Mouse (Mus musculus): ENCODE measurements around the gene Fam189b. TPM values are rescaled to one million over a fixed set of nuclear protein-coding genes. Genes with fewer than 3 reads are reported as not detected.

The Fam189b gene
- polyA plus RNA-seq, 1 experiment from 2014 or later: 35.4 TPM

- peak; percentile 96 for ATAC-seq
- Histone ChIP-seq H3K27ac (ENCODE audit: low read depth, low read length) (peak overlapping the region; percentile 80), H3K9me3 (ENCODE audit: control insufficient read depth, low read length) (no peaks in the 10 kb centered on the region), H3K9ac (ENCODE audit: low read depth, low read length) (peak overlapping the region; percentile 70), H3K36me3 (ENCODE audit: control insufficient read depth, insufficient read depth, low read length) (no peaks in the 10 kb centered on the region), H3K27me3 (replicated peaks; ENCODE audit: control insufficient read depth, insufficient read depth, low read length) (no peaks in the 10 kb centered on the region), H3K4me3 (ENCODE audit: low read length) (peak overlapping the region; percentile 43), H3K4me2 (ENCODE audit: low read length) (peak overlapping the region; percentile 77), H3K4me1 (ENCODE audit: control insufficient read depth, insufficient read depth, low read depth, low read length) (peaks cover 7% of the 10 kb centered on the region)
- 11% methylated on average over 33 of the region's 33 CpGs for WGBS
Measured at GRCm38 (mm10) chr3:89195979-89196877, 13.3 kb downstream of the Fam189b start.

GRCm38 (mm10) chr3:89199839-89200238 lies 16.9 kb downstream of the Fam189b start:
- ATAC-seq: no peak
- WGBS: 75% methylated on average over 3 of the region's 3 CpGs

GRCm38 (mm10) chr3:89202253-89203141 lies 19.6 kb downstream of the Fam189b start, which contains the start of gene Gba:
Gba (plus strand) TSS chr3:89202928.
- peak within 1 kb of the TSS; percentile 87 for H3K4me2 ChIP-seq (ENCODE audit: low read length)
- H3K4me3 ChIP-seq (ENCODE audit: low read length): peak within 1 kb of the TSS; percentile 59
- H3K4me1 ChIP-seq (ENCODE audit: control insufficient read depth, insufficient read depth, low read depth, low read length): peaks cover 5% of the 10 kb centered on the region
- peak within 1 kb of the TSS; percentile 67 for H3K9ac ChIP-seq (ENCODE audit: low read depth, low read length)
- peak within 1 kb of the TSS; percentile 10; the same call in 1 of the 2 replicates for H3K27ac ChIP-seq (ENCODE audit: low read depth, low read length)
- 25% methylated on average over 13 of the region's 13 CpGs for WGBS
- ATAC-seq: peak; percentile 89
- H3K36me3 ChIP-seq (ENCODE audit: control insufficient read depth, insufficient read depth, low read length): peaks cover 13% of the 10 kb centered on the region; the same call in 1 of the 2 replicates
- no peaks in the 10 kb centered on the region for H3K27me3 ChIP-seq (replicated peaks; ENCODE audit: control insufficient read depth, insufficient read depth, low read length)
- no peaks in the 10 kb centered on the region for H3K9me3 ChIP-seq (ENCODE audit: control insufficient read depth, low read length)

More at GRCm38 (mm10) chr3:89199839-89200238, 16.9 kb downstream of the Fam189b start:
- no peak overlapping the region for H3K9ac ChIP-seq (ENCODE audit: low read depth, low read length)
- no peaks in the 10 kb centered on the region for H3K36me3 ChIP-seq (ENCODE audit: control insufficient read depth, insufficient read depth, low read length)
- H3K27ac ChIP-seq (ENCODE audit: low read depth, low read length): no peak overlapping the region
- no peak overlapping the region for H3K4me2 ChIP-seq (ENCODE audit: low read length)
- peaks cover 11% of the 10 kb centered on the region for H3K4me1 ChIP-seq (ENCODE audit: control insufficient read depth, insufficient read depth, low read depth, low read length)
- no peak overlapping the region for H3K4me3 ChIP-seq (ENCODE audit: low read length)
- no peaks in the 10 kb centered on the region for H3K9me3 ChIP-seq (ENCODE audit: control insufficient read depth, low read length)
- H3K27me3 ChIP-seq (replicated peaks; ENCODE audit: control insufficient read depth, insufficient read depth, low read length): no peaks in the 10 kb centered on the region

GRCm38 (mm10) chr3:89203142-89203514 lies 20.2 kb downstream of the Fam189b start:
- Histone ChIP-seq H3K4me1 (ENCODE audit: control insufficient read depth, insufficient read depth, low read depth, low read length) (peaks cover 5% of the 10 kb centered on the region), H3K9me3 (ENCODE audit: control insufficient read depth, low read length) (no peaks in the 10 kb centered on the region), H3K27ac (ENCODE audit: low read depth, low read length) (peak overlapping the region; percentile 3; the same call in 1 of the 2 replicates), H3K4me2 (ENCODE audit: low read length) (peak overlapping the region; percentile 87), H3K27me3 (replicated peaks; ENCODE audit: control insufficient read depth, insufficient read depth, low read length) (no peaks in the 10 kb centered on the region), H3K4me3 (ENCODE audit: low read length) (peak overlapping the region; percentile 59), H3K36me3 (ENCODE audit: control insufficient read depth, insufficient read depth, low read length) (peaks cover 20% of the 10 kb centered on the region), H3K9ac (ENCODE audit: low read depth, low read length) (peak overlapping the region; percentile 67)
- 36% methylated on average over 5 of the region's 5 CpGs for WGBS
- ATAC-seq: peak; percentile 28

- Histone ChIP-seq H3K4me2 (ENCODE audit: low read length) (no peak overlapping the region), H3K27ac (ENCODE audit: low read depth, low read length) (no peak overlapping the region), H3K27me3 (replicated peaks; ENCODE audit: control insufficient read depth, insufficient read depth, low read length) (no peaks in the 10 kb centered on the region), H3K9me3 (ENCODE audit: control insufficient read depth, low read length) (no peaks in the 10 kb centered on the region), H3K36me3 (ENCODE audit: control insufficient read depth, insufficient read depth, low read length) (peaks cover 38% of the 10 kb centered on the region), H3K4me3 (ENCODE audit: low read length) (no peak overlapping the region), H3K4me1 (ENCODE audit: control insufficient read depth, insufficient read depth, low read depth, low read length) (peaks cover 5% of the 10 kb centered on the region), H3K9ac (ENCODE audit: low read depth, low read length) (no peak overlapping the region)
- ATAC-seq: no peak
- WGBS: 97% methylated on average over 7 of the region's 7 CpGs
Measured at GRCm38 (mm10) chr3:89206079-89206478, 23.1 kb downstream of the Fam189b start.

GRCm38 (mm10) chr3:89206695-89207094 lies 23.8 kb downstream of the Fam189b start:
- H3K9me3 ChIP-seq (ENCODE audit: control insufficient read depth, low read length): no peaks in the 10 kb centered on the region
- no peak overlapping the region for H3K27ac ChIP-seq (ENCODE audit: low read depth, low read length)
- ATAC-seq: no peak
- H3K27me3 ChIP-seq (replicated peaks; ENCODE audit: control insufficient read depth, insufficient read depth, low read length): no peaks in the 10 kb centered on the region
- no peak overlapping the region for H3K4me3 ChIP-seq (ENCODE audit: low read length)
- peaks cover 38% of the 10 kb centered on the region for H3K36me3 ChIP-seq (ENCODE audit: control insufficient read depth, insufficient read depth, low read length)
- no peak overlapping the region for H3K4me2 ChIP-seq (ENCODE audit: low read length)
- 96% methylated on average over 2 of the region's 2 CpGs for WGBS
- H3K4me1 ChIP-seq (ENCODE audit: control insufficient read depth, insufficient read depth, low read depth, low read length): peaks cover 5% of the 10 kb centered on the region
- no peak overlapping the region for H3K9ac ChIP-seq (ENCODE audit: low read depth, low read length)

- H3K4me3 ChIP-seq (ENCODE audit: low read length): no peak overlapping the region
- no peak overlapping the region for H3K4me2 ChIP-seq (ENCODE audit: low read length)
- H3K4me1 ChIP-seq (ENCODE audit: control insufficient read depth, insufficient read depth, low read depth, low read length): peaks cover 12% of the 10 kb centered on the region
- no peaks in the 10 kb centered on the region for H3K9me3 ChIP-seq (ENCODE audit: control insufficient read depth, low read length)
- no peak overlapping the region for H3K9ac ChIP-seq (ENCODE audit: low read depth, low read length)
- H3K36me3 ChIP-seq (ENCODE audit: control insufficient read depth, insufficient read depth, low read length): peaks cover 38% of the 10 kb centered on the region
- H3K27ac ChIP-seq (ENCODE audit: low read depth, low read length): no peak overlapping the region
- 89% methylated on average over 13 of the region's 13 CpGs for WGBS
- H3K27me3 ChIP-seq (replicated peaks; ENCODE audit: control insufficient read depth, insufficient read depth, low read length): no peaks in the 10 kb centered on the region
- no peak for ATAC-seq
Measured at GRCm38 (mm10) chr3:89208075-89208657, 25.2 kb downstream of the Fam189b start.

GRCm38 (mm10) chr3:89208736-89209135 lies 25.8 kb downstream of the Fam189b start:
- Histone ChIP-seq H3K27ac (ENCODE audit: low read depth, low read length) (no peak overlapping the region), H3K9ac (ENCODE audit: low read depth, low read length) (no peak overlapping the region), H3K4me3 (ENCODE audit: low read length) (no peak overlapping the region), H3K36me3 (ENCODE audit: control insufficient read depth, insufficient read depth, low read length) (peaks cover 38% of the 10 kb centered on the region), H3K9me3 (ENCODE audit: control insufficient read depth, low read length) (no peaks in the 10 kb centered on the region), H3K4me2 (ENCODE audit: low read length) (no peak overlapping the region), H3K4me1 (ENCODE audit: control insufficient read depth, insufficient read depth, low read depth, low read length) (peaks cover 9% of the 10 kb centered on the region), H3K27me3 (replicated peaks; ENCODE audit: control insufficient read depth, insufficient read depth, low read length) (no peaks in the 10 kb centered on the region)
- no peak for ATAC-seq
- 89% methylated on average over 6 of the region's 6 CpGs for WGBS
